Mouse (Mus musculus): ENCODE measurements at regions not wholly inside any gene's neighbourhood (a gene's known extent, or its start where the extent isn't known, plus 50 kb on each side); places are given as distances from the start of the nearest gene placed in this dataset.

DNA sequence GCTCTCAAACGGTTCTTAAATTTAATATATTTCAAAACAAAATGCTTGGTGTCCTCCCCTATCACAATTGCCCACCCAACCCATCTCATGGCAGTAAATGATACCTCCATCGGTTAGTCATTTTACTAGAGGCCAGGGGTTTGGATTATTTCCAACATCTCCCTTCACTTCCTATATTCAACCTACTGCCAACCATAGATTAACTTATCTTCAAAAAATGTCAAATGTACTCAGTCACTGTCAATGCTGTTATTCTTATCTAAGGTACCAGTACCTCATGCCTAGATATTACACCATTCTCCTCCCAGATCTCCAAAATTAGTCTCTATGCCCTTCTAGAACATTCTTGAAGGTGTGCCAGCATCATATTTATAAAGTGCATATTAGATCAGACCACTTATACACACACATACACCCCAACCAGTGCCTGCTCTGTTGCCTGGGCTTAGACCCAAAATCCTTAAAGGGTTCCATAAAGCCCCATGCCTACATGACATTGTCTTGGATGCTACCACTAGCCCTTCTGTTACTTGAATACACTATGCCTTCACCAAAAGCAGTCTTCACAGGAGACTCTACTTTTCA lies 183.4 kb upstream of the Cadm1 start:
- in situ Hi-C loops (cut with MboI; ENCODE audit: low pct_ligation_motif_present, low pct_unique_long_range_greater_than_20kb, low sequenced_read_pairs) (no loop called here), dilution Hi-C loops (cut with MboI; ENCODE audit: extremely low pct_ligation_motif_present, extremely low pct_unique_long_range_greater_than_20kb, low sequenced_read_pairs) (no loop called here)
- H3K27me3 ChIP-seq (replicated peaks): no peaks in the 10 kb centered on the region
- DNase-seq (ENCODE audit: extremely low read depth): no peak
- H3K4me1 ChIP-seq (ENCODE audit: control insufficient read depth in 1 of 2, insufficient read depth in 2 of 2): no peaks in the 10 kb centered on the region
- no peak overlapping the region for H3K4me3 ChIP-seq (replicated peaks in 1 of 3; ENCODE audit: low read depth in 2 of 3, low read length in 2 of 3, poor library complexity in 1 of 3)
- no peak overlapping the region for H3K9ac ChIP-seq (ENCODE audit: insufficient read depth, low read depth)
- H3K4me2 ChIP-seq (ENCODE audit: insufficient read depth, low read depth, poor library complexity, severe bottlenecking): no peak overlapping the region
- no peak for TF ChIP-seq ELF1 (IDR thresholded peaks at IDR 0.05; ENCODE audit: low read depth, low read length)
- no peaks in the 10 kb centered on the region for H3K79me2 ChIP-seq (replicated peaks; ENCODE audit: control insufficient read depth, extremely low read depth, insufficient read depth, poor library complexity, severe bottlenecking)
- H3K27ac ChIP-seq (ENCODE audit: insufficient read depth, low read depth): no peak overlapping the region
- no peaks in the 10 kb centered on the region for H3K36me3 ChIP-seq (replicated peaks in 1 of 2; ENCODE audit: control insufficient read depth in 1 of 2, insufficient read depth in 1 of 2, low read length in 1 of 2)
- H3K9me3 ChIP-seq (replicated peaks; ENCODE audit: low read length): peaks cover 93% of the 10 kb centered on the region

DNA sequence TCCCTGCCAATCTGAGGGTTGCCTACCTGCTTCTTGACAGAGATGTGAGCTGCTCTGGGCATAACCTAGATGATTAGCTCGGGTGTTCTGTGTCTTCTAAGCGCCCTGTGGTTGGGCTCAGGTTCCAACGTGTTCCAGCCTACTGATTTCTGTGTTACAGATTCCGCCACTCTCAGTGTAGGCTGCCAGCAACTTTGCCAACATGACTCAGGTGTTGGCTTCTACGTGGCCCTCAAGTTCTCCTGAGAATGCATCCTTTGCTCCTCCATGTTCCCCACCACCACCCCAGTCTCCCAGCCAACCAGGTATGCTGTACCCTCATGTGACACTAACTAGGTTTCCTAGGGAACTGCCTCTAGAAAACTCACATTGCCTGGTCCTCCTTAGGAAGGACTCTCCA lies 179.7 kb upstream of the Cadm1 start:
- Histone ChIP-seq H3K79me2 (replicated peaks; ENCODE audit: control insufficient read depth, extremely low read depth, insufficient read depth, poor library complexity, severe bottlenecking) (no peaks in the 10 kb centered on the region), H3K9ac (ENCODE audit: insufficient read depth, low read depth) (no peak overlapping the region), H3K4me1 (ENCODE audit: control insufficient read depth in 1 of 2, insufficient read depth in 2 of 2) (no peaks in the 10 kb centered on the region), H3K4me2 (ENCODE audit: insufficient read depth, low read depth, poor library complexity, severe bottlenecking) (no peak overlapping the region), H3K27ac (ENCODE audit: insufficient read depth, low read depth) (no peak overlapping the region), H3K36me3 (replicated peaks in 1 of 2; ENCODE audit: control insufficient read depth in 1 of 2, insufficient read depth in 1 of 2, low read length in 1 of 2) (no peaks in the 10 kb centered on the region), H3K4me3 (replicated peaks in 1 of 3; ENCODE audit: low read depth in 2 of 3, low read length in 2 of 3, poor library complexity in 1 of 3) (no peak overlapping the region), H3K27me3 (replicated peaks) (no peaks in the 10 kb centered on the region), H3K9me3 (replicated peaks; ENCODE audit: low read length) (peaks cover 96% of the 10 kb centered on the region)
- no peak for DNase-seq (ENCODE audit: extremely low read depth)
- dilution Hi-C loops (cut with MboI; ENCODE audit: extremely low pct_ligation_motif_present, extremely low pct_unique_long_range_greater_than_20kb, low sequenced_read_pairs) (no loop called here), in situ Hi-C loops (cut with MboI; ENCODE audit: low pct_ligation_motif_present, low pct_unique_long_range_greater_than_20kb, low sequenced_read_pairs) (no loop called here)
- no peak for TF ChIP-seq MYC (IDR thresholded peaks at IDR 0.05; ENCODE audit: low read depth, low read length)
- TF ChIP-seq CTCF (conservative IDR thresholded peaks at IDR 0.05 in 1 of 2, IDR thresholded peaks at IDR 0.05 in 1 of 2; ENCODE audit: low read depth in 2 of 2, low read length in 2 of 2): no peak
- TF ChIP-seq MEF2A (IDR thresholded peaks at IDR 0.05; ENCODE audit: borderline replicate concordance, low read depth, low read length): no peak
- no peak for TF ChIP-seq IRF4 (IDR thresholded peaks at IDR 0.05; ENCODE audit: low read depth, low read length)
- TF ChIP-seq TBP (conservative IDR thresholded peaks at IDR 0.05; ENCODE audit: low read depth, low read length): no peak
- no peak for TF ChIP-seq MXI1 (IDR thresholded peaks at IDR 0.05; ENCODE audit: low read depth, low read length)

DNA sequence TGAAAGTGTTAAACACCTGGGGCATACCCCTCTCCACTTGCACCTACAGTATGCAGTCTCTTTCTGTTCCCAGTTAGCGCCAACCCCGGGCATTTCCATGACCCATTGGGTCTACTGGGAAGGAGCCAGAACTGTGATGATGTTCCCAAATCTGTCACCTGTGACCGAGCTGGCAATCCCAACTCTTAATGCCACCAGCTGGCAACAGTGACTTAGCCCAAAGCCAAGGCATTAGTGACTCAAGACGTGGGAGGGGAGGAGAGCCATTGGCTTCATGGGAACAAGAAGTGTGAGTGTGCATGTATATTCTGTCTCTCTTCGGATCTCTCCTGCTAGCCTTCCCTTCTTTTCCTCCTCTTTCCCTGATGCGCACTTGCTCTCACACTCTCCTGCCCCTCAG lies 178.9 kb upstream of the Cadm1 start:
- no peaks in the 10 kb centered on the region for H3K4me1 ChIP-seq (ENCODE audit: control insufficient read depth in 1 of 2, insufficient read depth in 2 of 2)
- dilution Hi-C loops (cut with MboI; ENCODE audit: extremely low pct_ligation_motif_present, extremely low pct_unique_long_range_greater_than_20kb, low sequenced_read_pairs) (no loop called here), in situ Hi-C loops (cut with MboI; ENCODE audit: low pct_ligation_motif_present, low pct_unique_long_range_greater_than_20kb, low sequenced_read_pairs) (no loop called here)
- no peaks in the 10 kb centered on the region for H3K36me3 ChIP-seq (replicated peaks in 1 of 2; ENCODE audit: control insufficient read depth in 1 of 2, insufficient read depth in 1 of 2, low read length in 1 of 2)
- no peak for DNase-seq (ENCODE audit: extremely low read depth)
- H3K9ac ChIP-seq (ENCODE audit: insufficient read depth, low read depth): no peak overlapping the region
- TF ChIP-seq ZC3H11A (IDR thresholded peaks at IDR 0.05; ENCODE audit: low read depth, low read length) (no peak), BHLHE40 (IDR thresholded peaks at IDR 0.05; ENCODE audit: low read depth, low read length) (no peak), MAFK (IDR thresholded peaks at IDR 0.05; ENCODE audit: insufficient replicate concordance, low read length) (no peak), TCF12 (IDR thresholded peaks at IDR 0.05; ENCODE audit: low read depth, low read length) (no peak), ELF1 (IDR thresholded peaks at IDR 0.05; ENCODE audit: low read depth, low read length) (no peak), NELFE (IDR thresholded peaks at IDR 0.05; ENCODE audit: low read depth, low read length) (no peak), SIN3A (IDR thresholded peaks at IDR 0.05; ENCODE audit: low read length) (no peak), RAD21 (IDR thresholded peaks at IDR 0.05; ENCODE audit: low read depth, low read length) (no peak)
- no peaks in the 10 kb centered on the region for H3K27me3 ChIP-seq (replicated peaks)
- no peak overlapping the region for H3K4me3 ChIP-seq (replicated peaks in 1 of 3; ENCODE audit: low read depth in 2 of 3, low read length in 2 of 3, poor library complexity in 1 of 3)
- no peak overlapping the region for H3K27ac ChIP-seq (ENCODE audit: insufficient read depth, low read depth)
- no peaks in the 10 kb centered on the region for H3K79me2 ChIP-seq (replicated peaks; ENCODE audit: control insufficient read depth, extremely low read depth, insufficient read depth, poor library complexity, severe bottlenecking)
- peaks cover 95% of the 10 kb centered on the region for H3K9me3 ChIP-seq (replicated peaks; ENCODE audit: low read length)
- H3K4me2 ChIP-seq (ENCODE audit: insufficient read depth, low read depth, poor library complexity, severe bottlenecking): no peak overlapping the region
